Mouse (Mus musculus): ENCODE measurements around the gene Gtf3c2.
A peak's percentile ranks its signal among the peaks of the same experiment; 100 is the strongest.

Gtf3c2 gene

DNA sequence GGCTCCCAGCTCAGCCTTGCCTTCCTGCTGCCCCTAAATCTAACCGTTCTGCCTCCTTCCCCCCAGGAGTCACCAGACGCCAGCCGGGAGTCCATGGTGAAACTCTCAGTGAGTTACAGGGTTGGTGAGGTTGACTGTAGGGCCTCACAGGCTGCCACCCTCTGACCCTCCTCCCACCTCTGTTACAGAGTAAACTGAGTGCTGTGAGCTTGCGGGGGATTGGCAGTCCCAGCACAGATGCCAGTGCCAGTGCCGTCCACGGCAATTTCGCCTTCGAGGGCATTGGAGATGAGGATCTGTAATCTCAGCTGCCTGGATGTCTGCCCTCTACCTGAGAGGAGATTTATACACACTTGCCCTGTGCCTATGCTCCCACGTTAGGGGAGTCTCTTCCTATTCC, 18.2 kb upstream of the Gtf3c2 start:
- no peak for DNase-seq (ENCODE audit: low read depth, low spot score)

GRCm38 (mm10) chr5:31197072-31197471, 17.1 kb upstream of the Gtf3c2 start:
- no peak for DNase-seq (ENCODE audit: low read depth, low spot score)

DNA sequence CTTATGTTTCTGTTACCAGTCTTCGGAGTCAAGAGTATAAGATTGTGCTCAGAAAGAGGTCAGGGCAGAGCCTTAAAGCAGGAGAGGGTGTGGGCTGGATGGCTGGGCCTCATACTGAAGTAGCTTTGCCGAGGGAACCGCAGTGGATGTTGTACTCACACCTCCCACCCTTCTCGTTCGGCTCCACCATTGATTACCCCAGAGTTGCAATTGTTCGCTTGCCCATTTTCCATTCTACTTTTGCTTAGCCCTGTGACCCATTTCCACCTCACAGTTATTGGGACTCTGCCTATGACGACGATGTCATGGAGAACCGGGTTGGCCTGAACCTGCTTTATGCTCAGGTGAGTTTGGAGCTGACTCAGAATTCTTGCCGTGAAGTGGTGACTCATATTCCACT, 16.3 kb upstream of the Gtf3c2 start:
- no peak for DNase-seq (ENCODE audit: low read depth, low spot score)

DNA sequence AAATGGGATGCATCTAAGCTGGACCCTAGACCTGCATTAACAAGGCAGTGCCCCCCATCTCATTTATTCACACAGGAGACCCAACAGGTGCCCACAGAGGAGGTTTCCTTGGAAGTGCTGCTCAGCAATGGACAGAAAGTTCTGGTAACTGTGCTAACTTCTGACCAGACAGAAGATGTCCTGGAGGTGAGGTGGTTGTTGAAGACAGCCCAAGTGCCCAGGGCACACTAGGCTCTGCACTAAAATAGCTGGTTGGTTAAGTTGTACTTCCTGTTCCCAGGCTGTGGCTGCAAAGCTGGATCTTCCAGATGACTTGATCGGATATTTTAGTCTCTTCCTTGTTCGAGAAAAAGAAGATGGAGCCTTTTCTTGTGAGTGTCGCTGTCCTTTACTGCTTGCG, 15.7 kb upstream of the Gtf3c2 start:
- DNase-seq (ENCODE audit: low read depth, low spot score): no peak

DNA sequence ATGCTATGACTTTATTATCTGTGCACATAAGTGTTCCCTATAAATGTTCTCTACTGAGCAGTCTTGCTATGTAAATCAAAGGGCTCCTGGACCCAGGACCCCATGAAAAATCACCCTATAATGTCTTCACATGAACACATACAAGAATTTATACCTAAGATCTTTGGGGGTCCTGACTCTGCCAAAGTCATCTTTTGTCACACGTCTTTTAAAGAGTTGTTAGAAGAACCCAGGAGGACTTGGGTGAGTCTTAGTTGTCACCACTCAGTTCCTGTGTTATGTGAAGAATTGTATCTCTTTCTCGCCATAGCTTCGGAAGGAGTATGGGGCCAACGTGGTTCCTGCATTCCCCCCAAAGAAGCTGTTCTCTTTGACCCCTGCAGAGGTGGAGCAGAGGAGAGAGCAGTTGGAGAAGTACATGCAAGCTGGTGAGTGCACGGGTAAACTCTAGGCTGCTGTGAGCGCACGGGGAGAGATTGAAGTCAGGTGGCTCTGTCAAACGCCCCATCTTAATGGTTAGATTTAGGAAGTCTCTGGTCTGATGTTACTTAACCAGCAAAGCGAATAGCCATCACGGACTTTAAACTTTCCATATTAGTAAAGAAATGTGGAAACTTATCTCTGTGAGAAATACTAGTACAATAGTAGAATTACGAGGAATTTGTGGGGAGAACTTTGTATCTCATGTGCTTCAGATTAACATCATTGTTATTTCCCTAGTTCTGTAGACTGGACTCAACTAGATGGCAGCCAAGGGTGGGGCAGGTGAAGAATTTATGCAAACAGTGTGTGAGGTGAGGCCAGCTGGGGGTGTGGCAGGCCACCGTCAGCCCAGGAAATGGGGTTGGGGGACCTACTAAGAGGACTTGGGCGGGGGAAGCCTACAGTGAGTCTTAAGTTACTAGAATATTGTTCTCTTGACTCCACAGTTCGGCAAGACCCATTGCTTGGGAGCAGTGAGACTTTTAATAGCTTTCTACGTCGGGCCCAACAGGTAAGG, 14.8 kb upstream of the Gtf3c2 start:
- no peak for DNase-seq (ENCODE audit: low read depth, low spot score)

DNA sequence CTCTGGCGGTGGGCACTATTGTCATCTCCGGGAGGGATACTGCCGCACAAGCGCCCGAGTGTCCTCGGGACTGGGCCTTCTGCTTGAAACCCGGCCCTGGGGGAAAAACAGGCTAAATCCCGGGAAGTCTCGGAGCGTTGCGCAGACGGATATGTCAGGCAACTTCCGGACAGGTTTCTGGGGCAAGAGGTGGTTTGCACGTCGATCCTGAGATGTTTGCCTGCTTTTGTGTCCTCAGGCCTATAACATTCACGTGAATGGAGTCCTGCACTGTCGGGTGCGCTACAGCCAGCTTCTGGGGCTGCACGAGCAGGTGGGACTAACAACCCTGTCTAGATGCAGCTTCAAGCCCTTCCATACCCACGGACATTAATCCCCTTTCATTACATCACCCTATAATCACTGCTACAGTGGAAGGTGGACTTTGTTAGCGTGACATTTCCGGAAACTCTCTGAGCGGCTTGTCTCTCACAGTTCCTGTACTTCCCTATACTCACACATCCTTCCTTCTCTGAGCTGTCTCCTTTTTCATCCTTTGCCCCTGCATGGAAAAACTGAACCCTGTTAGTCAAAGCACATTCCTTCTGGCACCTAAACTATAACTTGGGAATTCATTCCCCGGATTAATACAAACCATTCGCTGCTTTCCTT, 13.8 kb upstream of the Gtf3c2 start:
- DNase-seq (ENCODE audit: low read depth, low spot score): no peak

GRCm38 (mm10) chr5:31192939-31193630, 13.1 kb upstream of the Gtf3c2 start, which contains the start of the genes Snx17 and Eif2b4:
Snx17 (plus strand) TSS chr5:31193227.
Eif2b4 (minus strand) TSS chr5:31193430.
- peak; percentile 97 for DNase-seq (ENCODE audit: low read depth, low spot score)

- peak; percentile 79 for DNase-seq (ENCODE audit: low read depth, low spot score)
Measured at GRCm38 (mm10) chr5:31192045-31192938, 12.3 kb upstream of the Gtf3c2 start.

GRCm38 (mm10) chr5:31190201-31190600, 10.3 kb upstream of the Gtf3c2 start:
- DNase-seq (ENCODE audit: low read depth, low spot score): no peak

DNA sequence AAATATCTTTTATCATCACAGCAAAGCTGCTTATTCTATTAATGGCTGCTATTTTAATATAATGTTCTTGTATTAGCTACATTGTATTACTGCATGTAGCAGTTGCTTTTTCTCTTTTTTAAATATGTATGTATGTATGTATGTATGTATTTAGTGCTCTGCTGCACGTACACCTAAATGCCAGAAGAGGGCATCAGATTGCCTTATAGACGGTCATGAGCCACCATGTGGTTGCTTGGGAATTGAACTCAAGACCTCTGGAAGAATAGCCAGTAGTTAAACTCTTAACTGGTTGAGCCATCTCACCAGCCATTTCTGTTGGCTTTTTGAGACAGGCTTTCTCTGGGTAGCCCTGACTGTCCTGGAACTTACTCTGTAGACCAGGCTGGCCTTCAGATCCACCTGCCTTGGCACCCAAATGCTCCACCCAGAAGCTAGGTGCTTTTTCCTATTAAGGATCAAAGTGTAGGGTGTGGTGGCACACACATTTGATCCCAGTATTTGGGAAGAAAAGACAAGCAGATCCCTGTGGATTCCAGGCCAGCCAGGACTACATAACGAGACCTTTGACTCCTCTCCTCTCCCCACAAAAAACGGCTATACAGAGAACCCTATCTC, 8.4 kb upstream of the Gtf3c2 start:
- DNase-seq (ENCODE audit: low read depth, low spot score): no peak

DNA sequence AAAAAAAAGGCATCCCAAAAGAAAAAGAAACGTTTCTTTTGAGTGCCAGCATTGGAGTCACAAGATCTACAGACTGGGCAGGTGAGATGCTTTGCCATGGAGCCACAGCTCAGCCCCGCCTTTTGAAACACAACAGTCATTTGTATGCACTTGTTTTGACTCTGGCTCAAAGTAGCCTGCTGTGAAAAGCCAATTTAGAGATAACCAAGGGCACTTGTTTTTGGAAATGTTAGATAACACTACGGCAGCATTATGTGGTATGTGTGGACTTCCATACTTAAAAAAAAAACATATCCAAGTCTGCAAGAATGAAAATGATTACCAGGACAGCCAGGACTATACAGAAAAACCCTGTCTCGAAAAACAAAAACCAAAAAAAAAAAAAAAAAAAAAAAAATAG, 3.7 kb upstream of the Gtf3c2 start:
- no peak for DNase-seq (ENCODE audit: low read depth, low spot score)

GRCm38 (mm10) chr5:31181183-31181770, 1.3 kb upstream of the Gtf3c2 start:
- no peak for DNase-seq (ENCODE audit: low read depth, low spot score)

DNA sequence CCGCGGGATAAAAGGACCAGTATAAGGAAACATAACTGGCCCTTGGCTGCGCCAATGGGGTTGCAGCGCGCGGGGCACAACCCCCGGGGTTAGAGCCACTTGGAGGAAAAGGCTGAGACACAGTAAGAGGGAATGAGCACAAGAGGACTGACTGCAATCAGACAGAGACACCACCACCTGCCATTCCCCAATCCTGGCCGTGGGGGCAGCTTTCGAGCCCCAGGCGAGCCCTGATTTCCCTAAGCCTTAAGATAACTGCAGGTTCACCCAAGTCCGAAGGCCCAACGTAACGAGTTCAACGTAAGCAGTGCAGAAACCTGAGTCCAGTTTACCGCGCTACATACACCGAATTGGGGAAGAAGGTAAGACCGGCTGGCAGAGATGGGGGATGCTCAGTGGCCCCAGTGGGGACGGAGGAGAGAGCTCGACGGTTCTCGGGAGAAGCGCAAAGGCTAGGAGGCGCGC, 611 bp downstream of the Gtf3c2 start:
- DNase-seq (ENCODE audit: low read depth, low spot score): no peak

GRCm38 (mm10) chr5:31168630-31169029, 11.3 kb downstream of the Gtf3c2 start:
- DNase-seq (ENCODE audit: low read depth, low spot score): no peak

DNA sequence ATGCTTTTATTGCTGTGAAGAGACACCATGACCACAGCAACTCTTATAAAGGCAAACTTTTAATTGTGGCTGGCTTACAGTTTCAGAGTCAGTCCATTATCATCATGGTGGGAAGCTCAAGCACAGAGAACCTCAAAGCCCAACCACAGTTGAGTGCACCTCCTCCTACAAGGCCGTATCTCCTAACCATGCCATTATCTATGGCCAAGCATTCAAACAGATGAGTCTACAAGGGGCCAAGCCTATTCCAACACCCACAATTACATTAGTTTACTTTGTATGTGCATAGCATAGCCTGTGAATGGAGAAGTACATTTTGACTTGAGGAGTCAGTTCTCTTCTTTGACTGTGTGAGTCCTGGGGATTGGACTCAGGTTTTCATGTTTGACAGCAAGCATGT, 15.1 kb downstream of the Gtf3c2 start:
- no peak for DNase-seq (ENCODE audit: low read depth, low spot score)

DNA sequence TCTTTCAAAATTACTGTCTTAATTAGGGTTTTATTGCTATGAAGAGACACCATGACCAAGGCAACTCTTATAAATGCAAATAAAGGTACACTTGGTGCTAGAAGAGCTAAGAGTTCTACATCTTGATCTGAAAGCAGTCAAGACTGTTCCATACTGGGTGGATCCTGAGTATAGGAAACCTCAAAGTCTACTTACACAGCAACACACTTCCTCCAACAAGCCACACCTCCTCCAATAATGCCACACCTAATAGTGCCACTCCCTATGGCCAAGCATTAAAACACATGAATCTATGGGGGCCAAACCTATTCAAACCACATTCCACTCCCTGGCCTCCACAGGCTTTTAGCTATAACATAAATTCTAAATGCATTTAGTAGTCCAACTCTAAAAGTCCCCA, 17.5 kb downstream of the Gtf3c2 start:
- no peak for DNase-seq (ENCODE audit: low read depth, low spot score)

GRCm38 (mm10) chr5:31154152-31154553, 25.8 kb downstream of the Gtf3c2 start, which contains the start of gene Mpv17:
Mpv17 (minus strand) TSS chr5:31154251.
- peak; percentile 89 for DNase-seq (ENCODE audit: low read depth, low spot score)

GRCm38 (mm10) chr5:31153516-31154151, 26.3 kb downstream of the Gtf3c2 start:
- peak; percentile 58 for DNase-seq (ENCODE audit: low read depth, low spot score)

- DNase-seq (ENCODE audit: low read depth, low spot score): no peak
Measured at GRCm38 (mm10) chr5:31151746-31152145, 28.2 kb downstream of the Gtf3c2 start.

DNA sequence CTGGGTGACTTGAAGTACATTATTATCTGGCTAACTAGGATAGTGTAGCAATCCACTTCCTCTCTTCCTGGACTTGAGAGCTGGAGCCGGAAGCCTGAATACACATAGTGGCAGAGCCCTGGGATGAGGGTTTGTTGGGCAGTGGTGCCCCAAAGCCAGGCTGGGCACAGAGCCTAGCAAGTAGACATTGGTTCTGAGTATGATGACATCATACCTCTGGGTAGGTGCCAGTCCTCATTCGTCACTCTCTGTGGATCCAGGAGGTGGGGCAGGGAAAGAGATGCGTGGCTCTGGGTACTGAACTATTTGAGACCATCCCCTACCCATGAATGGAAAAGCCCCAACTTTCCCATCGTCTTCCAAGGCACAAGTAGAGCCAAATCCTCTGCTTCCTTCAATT, 30.2 kb downstream of the Gtf3c2 start:
- no peak for DNase-seq (ENCODE audit: low read depth, low spot score)
